Mouse (Mus musculus): Measurements from ENCODE around the gene Chn2. TPM values are rescaled to one million over a fixed set of nuclear protein-coding genes. Genes with fewer than 3 reads are reported as not detected.

The Chn2 gene
- total and polyA plus RNA-seq, 3 experiments, result not detected

GRCm38 (mm10) chr6:54251401-54252191 lies 212.2 kb downstream of the Chn2 start:
- TF ChIP-seq RCOR1 (IDR thresholded peaks at IDR 0.05; ENCODE audit: low read depth, low read length), result no peak
- no peak for TF ChIP-seq USF1 (IDR thresholded peaks at IDR 0.05; ENCODE audit: low read depth, low read length)
- no peak for TF ChIP-seq CHD1 (IDR thresholded peaks at IDR 0.05; ENCODE audit: low read depth, low read length)
- TF ChIP-seq NELFE (IDR thresholded peaks at IDR 0.05; ENCODE audit: low read depth, low read length), result no peak
- no peak for TF ChIP-seq HCFC1 (IDR thresholded peaks at IDR 0.05; ENCODE audit: low read depth, low read length)
- TF ChIP-seq ETS1 (IDR thresholded peaks at IDR 0.05; ENCODE audit: low read depth, low read length), result no peak
- no peak for TF ChIP-seq ZNF384 (IDR thresholded peaks at IDR 0.05; ENCODE audit: low read depth, low read length)
- TF ChIP-seq SIN3A (IDR thresholded peaks at IDR 0.05; ENCODE audit: low read length), result no peak
- TF ChIP-seq BHLHE40 (IDR thresholded peaks at IDR 0.05; ENCODE audit: borderline replicate concordance, low read depth, low read length), result no peak
- no peak for TF ChIP-seq USF2 (IDR thresholded peaks at IDR 0.05; ENCODE audit: borderline replicate concordance in 1 of 2, insufficient read depth in 1 of 2, low read depth in 1 of 2, low read length in 2 of 2)
- TF ChIP-seq GATA1 (IDR thresholded peaks at IDR 0.05; ENCODE audit: low read depth, low read length), result no peak
- no peak for TF ChIP-seq POLR2AphosphoS5 (IDR thresholded peaks at IDR 0.05; ENCODE audit: borderline replicate concordance, low read depth, low read length)
- no peaks in the 10 kb centered on the region for H3K27me3 ChIP-seq (ENCODE audit: control insufficient read depth in 1 of 2, insufficient read depth in 2 of 2, low read length in 2 of 2)
- no peak overlapping the region for H3K27ac ChIP-seq (ENCODE audit: control insufficient read depth, low read depth, low read length)
- no peak overlapping the region for H3K9ac ChIP-seq (ENCODE audit: control insufficient read depth, low read depth, low read length, poor library complexity, severe bottlenecking)
- no peak overlapping the region for H3K4me3 ChIP-seq (ENCODE audit: control insufficient read depth in 1 of 2, insufficient read depth in 1 of 2, low read depth in 2 of 2, low read length in 2 of 2)
- DNase-seq (ENCODE audit: low read depth, low spot score), result no peak
- H3K4me1 ChIP-seq (ENCODE audit: control insufficient read depth in 1 of 2, insufficient read depth in 2 of 2, low read length in 2 of 2), result no peaks in the 10 kb centered on the region
- no peaks in the 10 kb centered on the region for H3K9me3 ChIP-seq (replicated peaks; ENCODE audit: insufficient read depth, low read length)
- H3K79me2 ChIP-seq (ENCODE audit: control insufficient read depth, insufficient read depth, low read length, poor library complexity), result no peaks in the 10 kb centered on the region
- no peaks in the 10 kb centered on the region for H3K36me3 ChIP-seq (ENCODE audit: control insufficient read depth in 1 of 2, insufficient read depth in 2 of 2, low read length in 2 of 2)

- Histone ChIP-seq H3K4me3 (ENCODE audit: control insufficient read depth in 1 of 2, insufficient read depth in 1 of 2, low read depth in 2 of 2, low read length in 2 of 2) (no peak overlapping the region), H3K27me3 (ENCODE audit: control insufficient read depth in 1 of 2, insufficient read depth in 2 of 2, low read length in 2 of 2) (no peaks in the 10 kb centered on the region), H3K4me1 (ENCODE audit: control insufficient read depth in 1 of 2, insufficient read depth in 2 of 2, low read length in 2 of 2) (no peaks in the 10 kb centered on the region), H3K27ac (ENCODE audit: control insufficient read depth, low read depth, low read length) (no peak overlapping the region), H3K9ac (ENCODE audit: control insufficient read depth, low read depth, low read length, poor library complexity, severe bottlenecking) (no peak overlapping the region), H3K36me3 (ENCODE audit: control insufficient read depth in 1 of 2, insufficient read depth in 2 of 2, low read length in 2 of 2) (no peaks in the 10 kb centered on the region), H3K9me3 (replicated peaks; ENCODE audit: insufficient read depth, low read length) (no peaks in the 10 kb centered on the region), H3K79me2 (ENCODE audit: control insufficient read depth, insufficient read depth, low read length, poor library complexity) (no peaks in the 10 kb centered on the region)
- TF ChIP-seq CHD1 (IDR thresholded peaks at IDR 0.05; ENCODE audit: low read depth, low read length) (no peak), TCF12 (IDR thresholded peaks at IDR 0.05; ENCODE audit: low read depth, low read length) (no peak), MAFK (IDR thresholded peaks at IDR 0.05; ENCODE audit: borderline replicate concordance, low read depth, low read length) (no peak), CTCF (IDR thresholded peaks at IDR 0.05 in 2 of 3, conservative IDR thresholded peaks at IDR 0.05 in 1 of 3; ENCODE audit: control insufficient read depth in 1 of 3, insufficient read depth in 1 of 3, low read depth in 2 of 3, low read length in 3 of 3, poor library complexity in 1 of 3, severe bottlenecking in 1 of 3) (peak; percentile 3 to 21 (median 18); a peak in 2 of 6 replicates)
- no peak for DNase-seq (ENCODE audit: low read depth, low spot score)
Observed at GRCm38 (mm10) chr6:54253206-54253605, 213.9 kb downstream of the Chn2 start.
